Mouse (Mus musculus): ENCODE results near the gene Far2. TPM values are rescaled to one million over a fixed set of nuclear protein-coding genes. Genes with fewer than 3 reads are reported as not detected.

Far2 gene
- total RNA-seq (2021): 10 to 100 TPM; 19.5 to 21.7 TPM
- long read RNA-seq, experiment 1, transcript Far2-201 (12 exons, 3,480 nt): major isoform, 13 of 17 reads
- long read RNA-seq, experiment 1, partial matches to known transcripts: 1 of 17 reads
- long read RNA-seq, experiment 1, other reads (novel, unspliced or antisense): 3 of 17 reads
- long read RNA-seq, experiment 2, transcript Far2-201 (12 exons, 3,480 nt): major isoform, 26 of 31 reads
- long read RNA-seq, experiment 2, partial matches to known transcripts: 0 of 31 reads
- long read RNA-seq, experiment 2, other reads (novel, unspliced or antisense): 5 of 31 reads

GRCm38 (mm10) chr6:148046881-148047649, at the start of gene Far2:
Far2 (plus strand) TSS chr6:148047259.
- peak; percentile 30 to 42 for DNase-seq (ENCODE audit: low spot score in 2 of 2)

GRCm38 (mm10) chr6:148000483-148000882, 46.6 kb upstream of the Far2 start:
- no peak for DNase-seq (ENCODE audit: low spot score in 2 of 2)

GRCm38 (mm10) chr6:148001071-148001470, 46.0 kb upstream of the Far2 start:
- peak in 1 of 2 experiments; percentile 15 for DNase-seq (ENCODE audit: low spot score in 2 of 2)

GRCm38 (mm10) chr6:148006118-148006837, 40.8 kb upstream of the Far2 start:
- DNase-seq (ENCODE audit: low spot score in 2 of 2): no peak

GRCm38 (mm10) chr6:148040759-148041158, 6.3 kb upstream of the Far2 start:
- DNase-seq (ENCODE audit: low spot score in 2 of 2): no peak

GRCm38 (mm10) chr6:148047650-148047988, 560 bp downstream of the Far2 start:
- DNase-seq (ENCODE audit: low spot score in 2 of 2): no peak

- no peak for DNase-seq (ENCODE audit: low spot score in 2 of 2)
Measured at GRCm38 (mm10) chr6:148063131-148063530, 16.1 kb downstream of the Far2 start.

GRCm38 (mm10) chr6:148066267-148066666, 19.2 kb downstream of the Far2 start:
- DNase-seq (ENCODE audit: low spot score in 2 of 2): no peak

GRCm38 (mm10) chr6:148068786-148069185, 21.7 kb downstream of the Far2 start:
- DNase-seq (ENCODE audit: low spot score in 2 of 2): no peak

GRCm38 (mm10) chr6:148073599-148073998, 26.5 kb downstream of the Far2 start:
- no peak for DNase-seq (ENCODE audit: low spot score in 2 of 2)

- DNase-seq (ENCODE audit: low spot score in 2 of 2): no peak
Measured at GRCm38 (mm10) chr6:148074211-148074864, 27.3 kb downstream of the Far2 start.

GRCm38 (mm10) chr6:148083864-148084263, 36.8 kb downstream of the Far2 start:
- no peak for DNase-seq (ENCODE audit: low spot score in 2 of 2)

GRCm38 (mm10) chr6:148084403-148084802, 37.3 kb downstream of the Far2 start:
- DNase-seq (ENCODE audit: low spot score in 2 of 2): no peak

GRCm38 (mm10) chr6:148097039-148097438, 50.0 kb downstream of the Far2 start:
- DNase-seq (ENCODE audit: low spot score in 2 of 2): no peak

- DNase-seq (ENCODE audit: low spot score in 2 of 2): no peak
Measured at GRCm38 (mm10) chr6:148101977-148102376, 54.9 kb downstream of the Far2 start.

GRCm38 (mm10) chr6:148102434-148102833, 55.4 kb downstream of the Far2 start:
- no peak for DNase-seq (ENCODE audit: low spot score in 2 of 2)

- no peak for DNase-seq (ENCODE audit: low spot score in 2 of 2)
Measured at GRCm38 (mm10) chr6:148104212-148104611, 57.2 kb downstream of the Far2 start.

- DNase-seq (ENCODE audit: low spot score in 2 of 2): no peak
Measured at GRCm38 (mm10) chr6:148105722-148106268, 58.7 kb downstream of the Far2 start.

GRCm38 (mm10) chr6:148108741-148109472, 61.8 kb downstream of the Far2 start:
- DNase-seq (ENCODE audit: low spot score in 2 of 2): no peak

- no peak for DNase-seq (ENCODE audit: low spot score in 2 of 2)
Measured at GRCm38 (mm10) chr6:148110996-148111633, 64.1 kb downstream of the Far2 start.

Data from layer of hippocampus, postnatal 14 days (tissue).